Mouse (Mus musculus): ENCODE results near the gene Piwil4. TPM values are rescaled to one million over a fixed set of nuclear protein-coding genes. Genes with fewer than 3 reads are reported as not detected.

Gene Piwil4
- total and polyA plus RNA-seq, 3 experiments: 0.04 to 0.11 TPM; not detected in 1

DNA sequence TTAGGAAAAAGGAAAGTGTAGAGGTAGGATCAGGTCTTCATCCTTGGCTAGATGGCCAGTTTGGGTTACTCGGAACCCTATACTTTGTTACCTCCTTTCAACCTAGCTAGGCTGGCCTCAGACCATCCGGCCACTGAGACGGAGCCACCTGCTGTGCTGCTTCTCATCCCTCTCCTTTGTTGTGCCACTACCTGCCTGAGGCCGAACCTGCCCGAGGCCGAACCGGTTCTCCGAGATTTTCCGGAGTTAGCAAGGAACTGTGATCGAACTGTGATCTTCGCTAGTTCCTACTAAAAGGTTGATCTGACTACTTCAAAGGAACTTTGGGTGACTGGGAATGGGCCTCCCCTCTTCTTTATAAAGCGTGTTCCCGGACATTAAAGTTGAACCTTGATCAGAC lies 37.8 kb upstream of the Piwil4 start:
- no peak overlapping the region for H3K4me2 ChIP-seq (ENCODE audit: insufficient read depth, low read depth, poor library complexity, severe bottlenecking)
- TF ChIP-seq POLR2AphosphoS2 (IDR thresholded peaks at IDR 0.05; ENCODE audit: low read depth, low read length): 0 out of 2 replicates have a peak, but pooled peaks have one; percentile 54
- TF ChIP-seq ZMIZ1 (IDR thresholded peaks at IDR 0.05; ENCODE audit: low read depth, low read length): 0 out of 2 replicates have a peak, but pooled peaks have one; percentile 35
- no peak for TF ChIP-seq ZNF384 (IDR thresholded peaks at IDR 0.05; ENCODE audit: low read depth, low read length)
- H3K79me2 ChIP-seq (replicated peaks; ENCODE audit: control insufficient read depth, extremely low read depth, insufficient read depth, poor library complexity, severe bottlenecking): no peaks in the 10 kb centered on the region
- DNase-seq (ENCODE audit: extremely low read depth): no peak
- peaks cover 0 to 30% of the 10 kb centered on the region in 2 experiments; a peak in 2 of 4 replicates for H3K4me1 ChIP-seq (ENCODE audit: control insufficient read depth in 1 of 2, insufficient read depth in 2 of 2)
- H3K4me3 ChIP-seq (replicated peaks in 1 of 3; ENCODE audit: low read depth in 2 of 3, low read length in 2 of 3, poor library complexity in 1 of 3): no peak overlapping the region
- in situ Hi-C loops (cut with MboI; ENCODE audit: low pct_ligation_motif_present, low pct_unique_long_range_greater_than_20kb, low sequenced_read_pairs) (loop anchor here (5.0 kb wide), 1 partner anchor 239 kb away; no protein-coding TSS in a partner anchor), dilution Hi-C loops (cut with MboI; ENCODE audit: extremely low pct_ligation_motif_present, extremely low pct_unique_long_range_greater_than_20kb, low sequenced_read_pairs) (no loop called here)
- H3K9me3 ChIP-seq (replicated peaks; ENCODE audit: low read length): no peaks in the 10 kb centered on the region
- peaks cover 18 to 37% of the 10 kb centered on the region in 2 experiments for H3K36me3 ChIP-seq (replicated peaks in 1 of 2; ENCODE audit: control insufficient read depth in 1 of 2, insufficient read depth in 1 of 2, low read length in 1 of 2)
- no peak overlapping the region for H3K27ac ChIP-seq (ENCODE audit: insufficient read depth, low read depth)
- H3K9ac ChIP-seq (ENCODE audit: insufficient read depth, low read depth): no peak overlapping the region
- no peaks in the 10 kb centered on the region for H3K27me3 ChIP-seq (replicated peaks)

DNA sequence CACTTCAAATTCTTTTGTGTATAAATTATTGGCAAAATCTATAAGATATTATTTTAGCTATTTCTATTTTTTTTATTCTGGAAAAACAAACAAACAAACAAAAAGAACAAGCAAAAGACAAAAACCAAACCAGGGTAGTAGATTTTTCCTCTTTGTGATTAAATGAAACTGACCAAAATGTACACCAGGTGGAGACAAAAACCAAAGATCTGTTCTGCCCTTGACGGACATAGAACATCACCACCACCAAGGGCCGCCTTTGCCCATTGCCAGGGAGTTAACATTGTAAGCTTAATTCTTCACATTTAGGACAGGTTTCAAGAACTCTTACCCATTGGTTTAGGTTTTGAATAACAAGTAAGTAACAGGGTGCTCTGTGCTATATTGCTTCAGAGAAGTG lies 33.3 kb upstream of the Piwil4 start:
- Histone ChIP-seq H3K27ac (ENCODE audit: insufficient read depth, low read depth) (no peak overlapping the region), H3K27me3 (replicated peaks) (no peaks in the 10 kb centered on the region), H3K9ac (ENCODE audit: insufficient read depth, low read depth) (no peak overlapping the region), H3K9me3 (replicated peaks; ENCODE audit: low read length) (no peaks in the 10 kb centered on the region), H3K79me2 (replicated peaks; ENCODE audit: control insufficient read depth, extremely low read depth, insufficient read depth, poor library complexity, severe bottlenecking) (no peaks in the 10 kb centered on the region), H3K4me1 (ENCODE audit: control insufficient read depth in 1 of 2, insufficient read depth in 2 of 2) (peaks cover 0 to 14% of the 10 kb centered on the region in 2 experiments; a peak in 2 of 4 replicates), H3K4me2 (ENCODE audit: insufficient read depth, low read depth, poor library complexity, severe bottlenecking) (no peak overlapping the region), H3K4me3 (replicated peaks in 1 of 3; ENCODE audit: low read depth in 2 of 3, low read length in 2 of 3, poor library complexity in 1 of 3) (no peak overlapping the region), H3K36me3 (replicated peaks in 1 of 2; ENCODE audit: control insufficient read depth in 1 of 2, insufficient read depth in 1 of 2, low read length in 1 of 2) (peaks cover 0 to under 1% of the 10 kb centered on the region in 2 experiments)
- TF ChIP-seq SMC3 (IDR thresholded peaks at IDR 0.05; ENCODE audit: low read depth, low read length) (peak; percentile 57), CTCF (conservative IDR thresholded peaks at IDR 0.05 in 1 of 2, IDR thresholded peaks at IDR 0.05 in 1 of 2; ENCODE audit: low read depth in 2 of 2, low read length in 2 of 2) (peak in 1 of 2 experiments; percentile 64; a peak in 2 of 4 replicates), RAD21 (IDR thresholded peaks at IDR 0.05; ENCODE audit: low read depth, low read length) (peak; percentile 62), BHLHE40 (IDR thresholded peaks at IDR 0.05; ENCODE audit: low read depth, low read length) (no peak), MAZ (IDR thresholded peaks at IDR 0.05; ENCODE audit: low read depth, low read length) (no peak), PAX5 (IDR thresholded peaks at IDR 0.05; ENCODE audit: low read length) (no peak), KAT2A (IDR thresholded peaks at IDR 0.05; ENCODE audit: insufficient replicate concordance, low read length) (no peak), EP300 (IDR thresholded peaks at IDR 0.05; ENCODE audit: low read length) (no peak), UBTF (IDR thresholded peaks at IDR 0.05; ENCODE audit: low read depth, low read length) (no peak)
- dilution Hi-C loops (cut with MboI; ENCODE audit: extremely low pct_ligation_motif_present, extremely low pct_unique_long_range_greater_than_20kb, low sequenced_read_pairs) (no loop called here), in situ Hi-C loops (cut with MboI; ENCODE audit: low pct_ligation_motif_present, low pct_unique_long_range_greater_than_20kb, low sequenced_read_pairs) (no loop called here)
- no peak for DNase-seq (ENCODE audit: extremely low read depth)

DNA sequence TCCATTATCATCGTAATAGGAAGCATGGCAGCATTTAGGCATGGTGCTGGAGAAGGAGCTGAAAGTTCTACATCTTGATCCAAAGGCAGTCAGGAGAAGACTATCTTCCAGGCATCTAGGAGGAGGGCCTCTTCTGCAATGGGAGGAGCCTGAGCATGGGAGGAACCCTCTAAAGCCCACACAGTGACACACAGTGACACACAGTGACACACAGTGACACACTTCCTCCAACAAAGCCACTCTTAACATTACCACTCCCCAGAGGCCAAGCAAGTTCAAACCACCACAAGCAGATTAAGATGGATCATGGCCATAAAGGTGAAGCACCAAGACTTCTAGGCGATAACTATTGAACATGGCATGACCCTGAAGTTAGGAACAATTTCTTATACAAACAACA lies 31.5 kb upstream of the Piwil4 start:
- no peak for DNase-seq (ENCODE audit: extremely low read depth)
- Histone ChIP-seq H3K79me2 (replicated peaks; ENCODE audit: control insufficient read depth, extremely low read depth, insufficient read depth, poor library complexity, severe bottlenecking) (no peaks in the 10 kb centered on the region), H3K4me2 (ENCODE audit: insufficient read depth, low read depth, poor library complexity, severe bottlenecking) (no peak overlapping the region), H3K9me3 (replicated peaks; ENCODE audit: low read length) (no peaks in the 10 kb centered on the region), H3K9ac (ENCODE audit: insufficient read depth, low read depth) (no peak overlapping the region), H3K27me3 (replicated peaks) (no peaks in the 10 kb centered on the region), H3K27ac (ENCODE audit: insufficient read depth, low read depth) (no peak overlapping the region), H3K36me3 (replicated peaks in 1 of 2; ENCODE audit: control insufficient read depth in 1 of 2, insufficient read depth in 1 of 2, low read length in 1 of 2) (no peaks in the 10 kb centered on the region), H3K4me1 (ENCODE audit: control insufficient read depth in 1 of 2, insufficient read depth in 2 of 2) (peaks cover 0 to 9% of the 10 kb centered on the region in 2 experiments; a peak in 2 of 4 replicates), H3K4me3 (replicated peaks in 1 of 3; ENCODE audit: low read depth in 2 of 3, low read length in 2 of 3, poor library complexity in 1 of 3) (no peak overlapping the region)
- dilution Hi-C loops (cut with MboI; ENCODE audit: extremely low pct_ligation_motif_present, extremely low pct_unique_long_range_greater_than_20kb, low sequenced_read_pairs) (no loop called here), in situ Hi-C loops (cut with MboI; ENCODE audit: low pct_ligation_motif_present, low pct_unique_long_range_greater_than_20kb, low sequenced_read_pairs) (no loop called here)
- TF ChIP-seq USF2 (conservative IDR thresholded peaks at IDR 0.05; ENCODE audit: low read depth, low read length) (no peak), HCFC1 (IDR thresholded peaks at IDR 0.05; ENCODE audit: low read depth, low read length) (no peak), MEF2A (IDR thresholded peaks at IDR 0.05; ENCODE audit: borderline replicate concordance, low read depth, low read length) (no peak), NELFE (IDR thresholded peaks at IDR 0.05; ENCODE audit: low read depth, low read length) (no peak), POLR2AphosphoS2 (IDR thresholded peaks at IDR 0.05; ENCODE audit: low read depth, low read length) (no peak), PAX5 (IDR thresholded peaks at IDR 0.05; ENCODE audit: low read length) (no peak), ZKSCAN1 (IDR thresholded peaks at IDR 0.05; ENCODE audit: borderline replicate concordance, low read depth, low read length) (no peak), UBTF (IDR thresholded peaks at IDR 0.05; ENCODE audit: low read depth, low read length) (no peak), RAD21 (IDR thresholded peaks at IDR 0.05; ENCODE audit: low read depth, low read length) (no peak), CTCF (conservative IDR thresholded peaks at IDR 0.05 in 1 of 2, IDR thresholded peaks at IDR 0.05 in 1 of 2; ENCODE audit: low read depth in 2 of 2, low read length in 2 of 2) (no peak), MAFK (IDR thresholded peaks at IDR 0.05; ENCODE audit: insufficient replicate concordance, low read length) (no peak), KAT2A (IDR thresholded peaks at IDR 0.05; ENCODE audit: insufficient replicate concordance, low read length) (no peak), ETS1 (conservative IDR thresholded peaks at IDR 0.05; ENCODE audit: low read depth, low read length) (no peak), MYC (IDR thresholded peaks at IDR 0.05; ENCODE audit: low read depth, low read length) (no peak), ZMIZ1 (IDR thresholded peaks at IDR 0.05; ENCODE audit: low read depth, low read length) (no peak), MAX (IDR thresholded peaks at IDR 0.05; ENCODE audit: low read length) (no peak), JUND (conservative IDR thresholded peaks at IDR 0.05; ENCODE audit: low read depth, low read length) (no peak), CHD2 (IDR thresholded peaks at IDR 0.05; ENCODE audit: low read length) (no peak)
